ENCODE assay signal across 22 mouse cellular contexts in genomic region chr11:59375475-59375874, GRCm38 (mm10). TPM values are rescaled to one million over a fixed set of nuclear protein-coding genes. Genes with fewer than 3 reads are reported as not detected.
DNase-seq lines count a peak whose midpoint lies in the region; ATAC-seq and TF ChIP-seq lines count a peak whose summit lies in the region.
"Had no signal": no experiment of that assay in that cellular context is flagged by ENCODE, and none has a peak within 500 bp of the region (broad histone marks: within the 10 kb centered on the region; RNA-seq: fewer than 3 reads in every experiment).

Gene Prss38, minus strand, starts transcription at chr11:59375657.

- H3K27me3 ChIP-seq in intestine, postnatal 0 days (replicated peaks; ENCODE audit: control insufficient read depth, insufficient read depth, low read length), result no peaks in the 10 kb centered on the region
- H3K27me3 ChIP-seq in intestine, embryonic 15.5 days (replicated peaks), result no peaks in the 10 kb centered on the region
- H3K27me3 ChIP-seq in megakaryocyte, embryonic 14.5 days (replicated peaks), result peaks cover 58% of the 10 kb centered on the region
- no peaks in the 10 kb centered on the region for H3K27me3 ChIP-seq in stomach, postnatal 0 days (ENCODE audit: control insufficient read depth, insufficient read depth, low read length)
- H3K27me3 ChIP-seq: embryonic facial prominence, embryonic 15.5 days; limb, embryonic 13.5 days had no signal

- H3K4me2 ChIP-seq in intestine, postnatal 0 days (replicated peaks; ENCODE audit: low read depth), result no peak within 1 kb of the TSS
- no peak within 1 kb of the TSS for H3K4me2 ChIP-seq in intestine, embryonic 15.5 days (replicated peaks)
- no peak within 1 kb of the TSS for H3K4me2 ChIP-seq in stomach, postnatal 0 days (replicated peaks; ENCODE audit: low read depth)
- H3K4me2 ChIP-seq: embryonic facial prominence, embryonic 15.5 days; limb, embryonic 13.5 days had no signal

- WGBS in intestine, postnatal 0 days, result 68% methylated on average over 16 of the region's 16 CpGs
- 76% methylated on average over 16 of the region's 16 CpGs for WGBS in intestine, embryonic 15.5 days
- WGBS in stomach, postnatal 0 days, result 72% methylated on average over 16 of the region's 16 CpGs

- no peaks in the 10 kb centered on the region for H3K4me1 ChIP-seq in intestine, postnatal 0 days (replicated peaks; ENCODE audit: control insufficient read depth, insufficient read depth, low read length)
- no peaks in the 10 kb centered on the region for H3K4me1 ChIP-seq in intestine, embryonic 15.5 days (replicated peaks)
- 0 out of 2 replicates have a peak, but pooled peaks cover 3% of the 10 kb centered on the region for H3K4me1 ChIP-seq in megakaryocyte, embryonic 14.5 days
- H3K4me1 ChIP-seq in stomach, postnatal 0 days (replicated peaks; ENCODE audit: control insufficient read depth, insufficient read depth), result 0 out of 2 replicates have a peak, but pooled peaks cover 2% of the 10 kb centered on the region

- peak; percentile 82 for DNase-seq in R1 (ENCODE audit: low read depth, low spot score)
- DNase-seq in stomach, postnatal 0 days (ENCODE audit: low spot score), result no peak
- DNase-seq in spleen, adult 12 weeks (ENCODE audit: low spot score), result no peak
- DNase-seq: adrenal gland, adult 8-10 months; cerebellum, adult 11-12 months; gastrocnemius, postnatal 25 days; kidney, postnatal 10 days; right cerebral cortex, postnatal 25 days had no signal

- H3K36me3 ChIP-seq in intestine, postnatal 0 days (ENCODE audit: control insufficient read depth, insufficient read depth), result no peaks in the 10 kb centered on the region
- no peaks in the 10 kb centered on the region for H3K36me3 ChIP-seq in intestine, embryonic 15.5 days
- no peaks in the 10 kb centered on the region for H3K36me3 ChIP-seq in megakaryocyte, embryonic 14.5 days (replicated peaks; ENCODE audit: low read length)
- no peaks in the 10 kb centered on the region for H3K36me3 ChIP-seq in stomach, postnatal 0 days (ENCODE audit: control insufficient read depth, insufficient read depth, low read length)
- H3K36me3 ChIP-seq: embryonic facial prominence, embryonic 15.5 days; forebrain, embryonic 10.5 days; limb, embryonic 13.5 days had no signal

- TF ChIP-seq EP300 in stomach, postnatal 0 days (optimal IDR thresholded peaks at IDR 0.05), result no peak

- TF ChIP-seq CTCF in intestine, postnatal 0 days (IDR thresholded peaks at IDR 0.05; ENCODE audit: low read depth), result peak; percentile 48
- peak; percentile 46 for TF ChIP-seq CTCF in stomach, postnatal 0 days (IDR thresholded peaks at IDR 0.05; ENCODE audit: low read depth)

- H3K27ac ChIP-seq in intestine, postnatal 0 days (ENCODE audit: low read depth, low read length), result no peak within 1 kb of the TSS
- H3K27ac ChIP-seq in intestine, embryonic 15.5 days, result no peak within 1 kb of the TSS
- no peak within 1 kb of the TSS for H3K27ac ChIP-seq in stomach, postnatal 0 days (replicated peaks)
- H3K27ac ChIP-seq: embryonic facial prominence, embryonic 15.5 days; forebrain, embryonic 10.5 days; limb, embryonic 13.5 days had no signal

- ATAC-seq in intestine, postnatal 0 days, result no peak
- ATAC-seq in intestine, embryonic 15.5 days, result no peak
- ATAC-seq in megakaryocyte, adult 5-6 weeks (ENCODE audit: poor library complexity, severe bottlenecking), result no peak
- no peak for ATAC-seq in stomach, postnatal 0 days (ENCODE audit: low FRiP score, low TSS enrichment)
- ATAC-seq in granulocyte monocyte progenitor cell, adult 5-6 weeks (replicated peaks; ENCODE audit: poor library complexity, severe bottlenecking), result no peak

- H3K4me3 ChIP-seq in intestine, postnatal 0 days (ENCODE audit: low read depth, low read length), result no peak within 1 kb of the TSS
- no peak within 1 kb of the TSS for H3K4me3 ChIP-seq in intestine, embryonic 15.5 days (replicated peaks)
- peak within 1 kb of the TSS; percentile 25 for H3K4me3 ChIP-seq in megakaryocyte, embryonic 14.5 days (replicated peaks)
- no peak within 1 kb of the TSS for H3K4me3 ChIP-seq in stomach, postnatal 0 days (ENCODE audit: low read depth, low read length)
- H3K4me3 ChIP-seq: embryonic facial prominence, embryonic 15.5 days; forebrain, embryonic 10.5 days; limb, embryonic 13.5 days had no signal

- no peak within 1 kb of the TSS for H3K9ac ChIP-seq in intestine, postnatal 0 days (ENCODE audit: low read depth, low read length)
- H3K9ac ChIP-seq in intestine, embryonic 15.5 days, result no peak within 1 kb of the TSS
- H3K9ac ChIP-seq in stomach, postnatal 0 days (ENCODE audit: low read length), result no peak within 1 kb of the TSS
- H3K9ac ChIP-seq: embryonic facial prominence, embryonic 15.5 days; limb, embryonic 13.5 days had no signal

- no peaks in the 10 kb centered on the region for H3K9me3 ChIP-seq in intestine, postnatal 0 days (ENCODE audit: control insufficient read depth)
- H3K9me3 ChIP-seq in intestine, embryonic 15.5 days, result no peaks in the 10 kb centered on the region
- H3K9me3 ChIP-seq in megakaryocyte, embryonic 14.5 days, result peaks cover 3% of the 10 kb centered on the region; the same call in 1 of the 2 replicates
- H3K9me3 ChIP-seq in stomach, postnatal 0 days (ENCODE audit: control insufficient read depth, low read length), result no peaks in the 10 kb centered on the region
- H3K9me3 ChIP-seq: embryonic facial prominence, embryonic 15.5 days; limb, embryonic 13.5 days had no signal

RNA-seq across cellular contexts. Expression of gene Prss38, which starts in this region (rescaled TPM):
- not detected in 2 replicates for polyA plus RNA-seq in intestine, postnatal 0 days (2015; fragmentation: Nextera tagmentation; extraction: Ambion mirVana)
- not detected in 2 replicates for polyA plus RNA-seq in intestine, embryonic 15.5 days (2015; fragmentation: Nextera tagmentation; extraction: Ambion mirVana)
- polyA plus RNA-seq in megakaryocyte, embryonic 14.5 days (2012; ENCODE audit: insufficient read depth, low replicate concordance), result not detected in 2 replicates
- total RNA-seq in megakaryocyte, adult 5-6 weeks (2015), result not detected in 2 replicates
- total RNA-seq in megakaryocyte, adult 5-6 weeks (2017), result not detected in 2 replicates
- 0.07 TPM in 1 of 2 replicates, not detected in the other for polyA plus RNA-seq in stomach, postnatal 0 days (2015; fragmentation: Nextera tagmentation; extraction: Ambion mirVana)
- not detected in 2 replicates for total RNA-seq in granulocyte monocyte progenitor cell, adult 5-6 weeks (2014; fragmentation: Nextera tagmentation)
- not detected in 2 replicates for total RNA-seq in granulocyte monocyte progenitor cell, adult 5-6 weeks (2017)
- total RNA-seq: adrenal gland, adult 8-10 months; gastrocnemius, postnatal 25 days; megakaryocyte progenitor cell, adult 5-6 weeks had no signal
- polyA plus RNA-seq: embryonic facial prominence, embryonic 15.5 days; forebrain, embryonic 10.5 days; heart, postnatal 0 days; hindbrain, embryonic 11.5 days; intestine, embryonic 14.5 days; lung, embryonic 16.5 days; neural tube, embryonic 14.5 days had no signal
